Mouse (Mus musculus): ENCODE data around the gene Serpine1.

- TF ChIP-seq CTCF (IDR thresholded peaks at IDR 0.05; ENCODE audit: low read depth, low read length) (no peak), POLR2A (IDR thresholded peaks at IDR 0.05; ENCODE audit: extremely low read depth, insufficient read depth, low read length) (no peak)
Observed at GRCm38 (mm10) chr5:137065454-137065853, 6.6 kb downstream of the Serpine1 start.
